Mouse (Mus musculus) liver, embryonic 11.5 days (tissue): Measurements from ENCODE around the gene Dpm3. TPM values are rescaled to one million over a fixed set of nuclear protein-coding genes. Genes with fewer than 3 reads are reported as not detected.
A peak's percentile ranks its signal among the peaks of the same experiment; 100 is the strongest.

Experiments used
- ATAC-seq: fragments of 200-750 bp; cut with Nextera tagmentation; replicated peaks from 2 replicates; pipeline ENCODE4 v1.8.0; 2017; ENCODE audit warnings: moderate number of reproducible peaks, mild to moderate bottlenecking, moderate TSS enrichment, moderate library complexity; ENCODE audit not compliant: low FRiP score
- DNase-seq: peaks from one replicate; pipeline ENCODE4 v3.0.0-alpha.2; 2017; ENCODE audit warnings: low spot score
- H3K27ac ChIP-seq: fragments of 300-500 bp; sonication (generic); 2 replicates; pipeline ENCODE4 v1.5.1; 2014; ENCODE audit warnings: mild to moderate bottlenecking, low read depth, low read length, control low read depth
- H3K27me3 ChIP-seq: fragments of 300-500 bp; sonication (generic); replicated peaks from 2 replicates; pipeline ENCODE4 v1.6.1; 2014; ENCODE audit warnings: low read length, mixed read lengths; ENCODE audit not compliant: control insufficient read depth, insufficient read depth
- H3K36me3 ChIP-seq: fragments of 300-500 bp; sonication (generic); 2 replicates; pipeline ENCODE4 v1.6.1; 2014; ENCODE audit warnings: mild to moderate bottlenecking, low read length, moderate library complexity, mixed read lengths; ENCODE audit not compliant: control insufficient read depth, insufficient read depth
- H3K4me1 ChIP-seq: fragments of 300-500 bp; sonication (generic); replicated peaks from 2 replicates; pipeline ENCODE4 v1.6.1; 2014; ENCODE audit warnings: low read length, mixed read lengths; ENCODE audit not compliant: control insufficient read depth, insufficient read depth
- H3K4me2 ChIP-seq: fragments of 300-500 bp; sonication (generic); 2 replicates; pipeline ENCODE4 v1.6.1; 2014; ENCODE audit warnings: mild to moderate bottlenecking, control low read depth, moderate library complexity
- H3K4me3 ChIP-seq: fragments of 300-500 bp; sonication (generic); 2 replicates; pipeline ENCODE4 v1.5.1; 2014; ENCODE audit warnings: low read depth, low read length, control low read depth
- H3K9ac ChIP-seq: fragments of 300-500 bp; sonication (generic); 2 replicates; pipeline ENCODE4 v1.6.1; 2014; ENCODE audit warnings: low read depth, low read length, control low read depth
- H3K9me3 ChIP-seq: fragments of 300-500 bp; sonication (generic); 2 replicates; pipeline ENCODE4 v1.6.1; 2016; ENCODE audit warnings: low read length, inconsistent platforms, mixed read lengths; ENCODE audit not compliant: control insufficient read depth
- WGBS: fragments of 180-500 bp; shearing (Covaris S2); extraction: QIAGEN DNeasy Blood & Tissue Kit; methylation state at CpG from one replicate; pipeline ENCODE4 v1.1.7; 2014; 5-methylcytosine and 5-hydroxymethylcytosine counted together
- polyA plus RNA-seq: library from polyadenylated mRNA; unstranded; fragments of >200 nt; fragmentation: Nextera tagmentation; extraction: Ambion mirVana; gene quantifications from 2 replicates; pipeline ENCODE4 v1.2.1, GENCODE M21; 2014

Dpm3 gene
- polyA plus RNA-seq, 1 experiment from 2014 or later, result 118 TPM

- no peak overlapping the region for H3K4me3 ChIP-seq
- DNase-seq, result no peak
- no peaks in the 10 kb centered on the region for H3K36me3 ChIP-seq
- peak overlapping the region; percentile 7; the same call in 1 of the 2 replicates for H3K27ac ChIP-seq
- ATAC-seq, result no peak
- H3K4me1 ChIP-seq, result peaks cover 3% of the 10 kb centered on the region; the same call in 1 of the 2 replicates
- WGBS, result 76% methylated on average over 11 of the region's 11 CpGs
- H3K9ac ChIP-seq, result no peak overlapping the region
- no peak overlapping the region for H3K4me2 ChIP-seq
- no peaks in the 10 kb centered on the region for H3K9me3 ChIP-seq
- peaks cover 2% of the 10 kb centered on the region; the same call in 1 of the 2 replicates for H3K27me3 ChIP-seq
These were observed 37.7 kb downstream of the Dpm3 start for GRCm38 (mm10) chr3:89296761-89297396.

- H3K27ac ChIP-seq, result no peak overlapping the region
- H3K27me3 ChIP-seq, result peaks cover 5% of the 10 kb centered on the region
- 83% methylated on average over 6 of the region's 6 CpGs for WGBS
- H3K4me2 ChIP-seq, result no peak overlapping the region; the same call in 1 of the 2 replicates
- H3K4me3 ChIP-seq, result no peak overlapping the region
- H3K9me3 ChIP-seq, result no peaks in the 10 kb centered on the region
- DNase-seq, result no peak
- no peaks in the 10 kb centered on the region for H3K36me3 ChIP-seq
- no peak overlapping the region for H3K9ac ChIP-seq
- ATAC-seq, result no peak
- H3K4me1 ChIP-seq, result peaks cover 3% of the 10 kb centered on the region; the same call in 1 of the 2 replicates
These were observed 39.8 kb downstream of the Dpm3 start for GRCm38 (mm10) chr3:89298908-89299307.

GRCm38 (mm10) chr3:89299499-89299898, 40.3 kb downstream of the Dpm3 start:
- Histone ChIP-seq H3K4me3 (peak overlapping the region; percentile 1; the same call in 1 of the 2 replicates), H3K36me3 (no peaks in the 10 kb centered on the region), H3K27ac (no peak overlapping the region), H3K27me3 (peaks cover 5% of the 10 kb centered on the region), H3K4me1 (peaks cover 3% of the 10 kb centered on the region; the same call in 1 of the 2 replicates), H3K4me2 (peak overlapping the region; percentile 57), H3K9me3 (no peaks in the 10 kb centered on the region), H3K9ac (peak overlapping the region; percentile 18; the same call in 1 of the 2 replicates)
- 4% methylated on average over 14 of the region's 14 CpGs for WGBS
- DNase-seq (no peak), ATAC-seq (no peak)

GRCm38 (mm10) chr3:89300071-89300470, 40.9 kb downstream of the Dpm3 start:
- no peak overlapping the region for H3K4me3 ChIP-seq
- H3K27ac ChIP-seq, result no peak overlapping the region
- H3K9ac ChIP-seq, result no peak overlapping the region
- no peak for DNase-seq
- no peak for ATAC-seq
- no peaks in the 10 kb centered on the region for H3K36me3 ChIP-seq
- no peaks in the 10 kb centered on the region for H3K9me3 ChIP-seq
- 43% methylated on average over 1 of the region's 1 CpGs for WGBS
- H3K4me1 ChIP-seq, result peaks cover 3% of the 10 kb centered on the region; the same call in 1 of the 2 replicates
- H3K27me3 ChIP-seq, result peaks cover 5% of the 10 kb centered on the region
- peak overlapping the region; percentile 57 for H3K4me2 ChIP-seq

GRCm38 (mm10) chr3:89300514-89300913, 41.4 kb downstream of the Dpm3 start:
- Histone ChIP-seq H3K4me3 (no peak overlapping the region), H3K27me3 (peaks cover 5% of the 10 kb centered on the region)

GRCm38 (mm10) chr3:89304440-89304839, 45.3 kb downstream of the Dpm3 start:
- Histone ChIP-seq H3K27me3 (peaks cover 3% of the 10 kb centered on the region), H3K9me3 (no peaks in the 10 kb centered on the region), H3K4me1 (0 out of 2 replicates have a peak, but pooled peaks cover 3% of the 10 kb centered on the region), H3K4me3 (no peak overlapping the region), H3K4me2 (no peak overlapping the region), H3K36me3 (no peaks in the 10 kb centered on the region), H3K9ac (no peak overlapping the region), H3K27ac (no peak overlapping the region)
- ATAC-seq (no peak), DNase-seq (no peak)
- 61% methylated on average over 6 of the region's 6 CpGs for WGBS

More at GRCm38 (mm10) chr3:89300514-89300913, 41.4 kb downstream of the Dpm3 start:
- Histone ChIP-seq H3K4me2 (no peak overlapping the region), H3K4me1 (peaks cover 3% of the 10 kb centered on the region; the same call in 1 of the 2 replicates), H3K9me3 (no peaks in the 10 kb centered on the region), H3K27ac (no peak overlapping the region), H3K9ac (no peak overlapping the region), H3K36me3 (no peaks in the 10 kb centered on the region)
- DNase-seq (no peak), ATAC-seq (no peak)
- WGBS, result 55% methylated on average over 2 of the region's 2 CpGs

- WGBS, result 65% methylated on average over 4 of the region's 4 CpGs
- DNase-seq (no peak), ATAC-seq (no peak)
- no peak overlapping the region for H3K4me2 ChIP-seq
- no peaks in the 10 kb centered on the region for H3K9me3 ChIP-seq
- H3K4me3 ChIP-seq, result no peak overlapping the region
- no peaks in the 10 kb centered on the region for H3K36me3 ChIP-seq
- no peaks in the 10 kb centered on the region for H3K4me1 ChIP-seq
- peaks cover 3% of the 10 kb centered on the region for H3K27me3 ChIP-seq
- no peak overlapping the region for H3K27ac ChIP-seq
- no peak overlapping the region for H3K9ac ChIP-seq
These were observed 45.9 kb downstream of the Dpm3 start for GRCm38 (mm10) chr3:89305105-89305504.

- DNase-seq, result no peak
- no peaks in the 10 kb centered on the region for H3K4me1 ChIP-seq
- H3K9me3 ChIP-seq, result no peaks in the 10 kb centered on the region
- H3K9ac ChIP-seq, result no peak overlapping the region
- no peaks in the 10 kb centered on the region for H3K36me3 ChIP-seq
- H3K27ac ChIP-seq, result no peak overlapping the region
- H3K4me2 ChIP-seq, result no peak overlapping the region
- no peak overlapping the region for H3K4me3 ChIP-seq
- WGBS, result 71% methylated on average over 8 of the region's 8 CpGs
- no peak for ATAC-seq
- H3K27me3 ChIP-seq, result peaks cover 3% of the 10 kb centered on the region; the same call in 1 of the 2 replicates
These were observed 46.6 kb downstream of the Dpm3 start for GRCm38 (mm10) chr3:89305551-89306325.
